Mouse (Mus musculus): ENCODE results near the gene Mrpl33. TPM values are rescaled to one million over a fixed set of nuclear protein-coding genes. Genes with fewer than 3 reads are reported as not detected.

Gene Mrpl33
- total RNA-seq, 2 experiments from 2014 or later: 322 to 333 TPM

DNA sequence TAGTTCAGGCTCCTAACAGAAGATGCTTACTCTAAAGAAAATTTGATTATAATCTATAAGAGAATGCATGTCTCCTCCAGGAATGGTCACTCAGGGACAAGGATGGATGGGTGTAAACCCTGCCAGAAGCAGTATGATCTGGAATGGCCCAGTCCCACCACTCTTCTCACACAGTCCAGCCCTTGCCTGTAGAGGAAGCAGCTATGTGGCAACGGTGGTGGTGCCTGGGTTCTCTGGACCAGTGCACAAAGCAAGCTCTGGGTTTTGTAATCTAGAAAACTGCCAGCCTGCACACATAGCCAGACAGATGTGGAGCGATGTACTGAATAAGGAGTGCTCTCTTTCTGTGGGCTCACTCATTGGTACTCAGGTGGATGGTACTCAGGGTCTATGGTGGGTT lies 43.8 kb downstream of the Mrpl33 start:
- no peak for DNase-seq

DNA sequence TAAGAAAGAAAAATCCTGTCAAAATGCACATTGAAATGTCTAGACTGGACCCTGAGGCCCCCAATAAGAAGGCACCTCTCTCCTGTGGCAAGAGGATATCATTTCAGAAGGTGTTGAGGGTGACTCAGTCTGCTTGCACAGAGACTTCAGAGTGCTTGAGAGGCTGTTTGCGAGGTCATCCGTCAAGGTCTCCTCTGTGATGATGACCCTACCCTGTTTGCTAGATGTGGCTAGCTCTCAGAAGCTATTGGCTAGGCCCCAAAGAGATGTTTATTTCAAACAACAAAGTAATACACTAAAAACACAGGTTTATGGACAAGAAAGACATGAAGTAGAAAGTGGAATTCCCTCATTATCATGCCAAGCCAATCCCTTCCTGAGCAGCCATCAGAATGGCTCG lies 45.6 kb downstream of the Mrpl33 start:
- no peak for DNase-seq

DNA sequence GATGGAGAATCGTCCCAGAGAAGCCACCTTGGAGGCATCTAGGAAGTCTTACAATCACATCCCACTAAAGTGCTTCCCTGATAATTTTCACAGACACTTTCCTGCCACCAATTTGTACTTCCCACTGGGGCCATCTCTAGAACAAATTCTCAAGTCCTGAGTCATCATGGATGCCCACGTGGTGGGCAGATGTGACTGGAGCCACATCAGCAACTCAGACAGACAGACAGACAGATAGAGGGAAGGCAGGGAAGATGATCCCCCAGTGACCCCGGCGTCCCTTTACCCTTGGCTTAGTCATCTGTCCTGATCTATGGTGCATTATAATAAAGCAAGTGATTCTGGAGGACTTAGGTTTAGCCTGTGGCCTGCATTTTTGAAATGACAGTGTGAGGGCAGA lies 47.5 kb downstream of the Mrpl33 start:
- DNase-seq: no peak

DNA sequence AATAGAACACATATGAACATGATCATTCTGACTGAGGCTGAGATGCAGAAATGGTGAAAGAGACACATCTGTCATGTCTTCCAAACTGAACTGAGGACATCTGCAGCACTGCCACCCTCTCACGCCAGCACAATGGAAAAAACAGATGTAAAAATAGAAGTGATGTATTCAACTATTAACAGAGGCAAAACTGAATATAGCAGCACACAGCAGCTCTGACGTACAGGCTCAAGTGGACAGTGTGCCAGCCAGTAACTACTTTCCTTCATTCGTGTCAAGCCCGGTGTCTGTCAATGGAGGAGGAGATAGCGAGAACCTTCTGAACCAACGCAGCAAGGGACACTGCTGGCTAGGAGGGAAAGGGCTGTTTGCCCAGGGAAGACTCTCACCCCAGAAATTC lies 48.1 kb downstream of the Mrpl33 start:
- peak; percentile 70 to 77 for DNase-seq

DNA sequence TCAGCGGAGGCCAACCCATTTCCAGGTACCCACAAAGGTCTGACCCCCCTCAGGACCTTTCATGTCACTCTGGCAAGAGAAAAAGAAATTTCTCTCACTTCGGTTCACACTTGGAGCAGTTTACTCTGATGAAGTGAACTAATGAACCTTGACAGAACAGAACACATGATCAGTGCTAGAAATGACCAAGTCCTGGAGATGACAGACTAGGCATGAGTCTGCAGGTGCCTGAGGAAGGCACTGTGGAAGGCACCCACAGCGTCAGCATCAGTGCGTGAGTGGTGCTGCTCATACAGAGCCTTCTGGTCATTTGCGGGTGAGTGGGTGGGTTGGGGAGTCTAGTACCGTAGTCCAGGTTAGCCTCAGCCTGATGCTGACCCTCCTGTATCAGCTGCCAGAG lies 49.1 kb downstream of the Mrpl33 start:
- DNase-seq: no peak

DNA sequence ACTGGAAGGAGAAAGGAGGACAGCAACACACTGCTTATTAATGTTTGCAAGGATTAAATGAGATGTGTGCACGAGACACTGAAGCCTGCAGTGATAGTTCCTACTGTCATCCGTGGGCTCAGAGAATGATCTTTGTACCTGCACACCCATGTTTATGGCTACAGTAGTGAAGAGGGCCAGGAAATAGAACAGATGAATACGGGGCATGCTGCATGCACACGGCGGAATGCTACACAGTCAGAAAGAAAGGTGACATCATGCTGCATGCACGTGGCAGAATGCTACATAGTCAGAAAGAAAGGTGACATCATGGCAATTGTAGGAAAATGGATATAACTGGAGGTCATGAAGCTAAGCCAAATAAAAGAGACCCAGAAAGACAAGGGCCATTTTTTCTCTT lies 49.8 kb downstream of the Mrpl33 start:
- no peak for DNase-seq

DNA sequence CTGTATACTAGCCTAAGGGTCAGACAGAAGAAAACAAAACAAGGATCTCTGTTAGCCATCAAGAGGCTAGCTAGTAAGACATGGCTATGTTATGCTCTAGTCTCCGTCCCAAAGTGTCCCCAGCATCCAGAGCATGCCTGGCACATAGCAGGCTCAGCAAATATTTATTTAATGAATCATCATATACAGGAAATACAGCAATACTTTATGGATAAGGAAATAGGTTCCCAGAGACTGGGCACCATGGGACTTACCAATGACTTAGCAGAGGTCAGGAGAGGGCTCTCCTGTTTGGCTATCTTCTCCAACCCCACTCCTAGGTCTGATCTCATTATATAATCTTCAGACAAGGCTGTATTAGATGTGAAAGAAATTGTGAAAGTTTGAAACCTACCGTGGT lies 50.6 kb downstream of the Mrpl33 start:
- DNase-seq: no peak

DNA sequence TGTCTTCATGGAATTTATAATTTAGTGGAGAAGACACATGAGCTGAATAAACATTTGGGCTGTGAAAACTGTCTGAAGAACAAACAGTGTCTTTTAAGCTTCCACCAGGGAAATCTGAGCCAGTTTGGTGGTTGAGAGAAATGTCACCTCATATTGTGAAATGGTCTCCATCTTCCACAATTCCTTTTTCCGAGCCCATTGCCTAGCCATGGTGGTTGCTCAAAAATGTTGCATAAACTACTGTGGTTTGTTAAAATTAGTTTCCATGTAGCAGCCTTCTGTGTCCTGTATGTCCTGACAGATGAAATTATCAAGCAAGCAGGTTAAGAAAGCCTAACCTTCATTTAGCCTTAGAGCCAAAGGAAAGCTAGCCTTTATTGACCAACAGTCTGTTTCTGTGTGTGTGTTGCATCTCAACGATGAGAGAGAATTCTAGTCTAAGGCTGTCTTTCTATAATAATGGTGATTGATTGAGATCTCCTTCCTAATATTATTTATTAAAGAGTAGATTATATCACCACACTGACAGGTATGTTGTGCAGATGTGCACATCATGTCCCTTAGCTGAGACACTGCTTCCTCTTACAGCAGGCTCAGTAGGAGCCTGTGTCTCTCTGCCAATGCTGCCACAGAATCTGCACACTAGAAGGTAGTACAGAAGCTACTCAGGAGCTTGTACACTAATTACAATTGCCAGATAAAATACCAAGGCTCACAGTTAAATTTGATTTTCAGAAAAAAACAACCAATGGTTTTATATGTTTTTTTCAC lies 54.0 kb downstream of the Mrpl33 start:
- no peak for DNase-seq

DNA sequence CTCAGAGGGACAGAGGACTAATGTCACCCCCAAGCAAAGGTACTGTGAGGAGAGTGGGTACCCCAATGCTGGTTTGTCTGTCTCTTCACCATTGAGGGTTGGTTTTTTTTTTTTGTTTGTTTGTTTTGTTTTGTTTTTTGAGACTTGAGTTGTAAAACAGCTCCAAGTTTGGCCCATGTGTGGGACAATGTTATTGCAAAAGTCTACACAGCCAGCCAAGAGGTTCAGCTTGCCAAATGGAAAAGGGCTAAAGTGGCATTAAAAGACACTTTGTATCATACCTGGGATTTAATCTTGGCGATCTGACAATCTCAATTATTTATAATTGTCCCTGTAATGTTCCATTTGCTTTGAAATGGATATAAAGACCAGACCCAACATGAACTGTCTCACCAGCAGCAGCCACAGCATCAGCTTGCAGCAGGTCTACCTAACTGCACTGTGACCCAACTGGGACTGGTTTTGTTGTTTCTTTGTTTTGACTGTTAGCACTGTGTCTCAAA lies 59.0 kb downstream of the Mrpl33 start:
- DNase-seq: no peak

DNA sequence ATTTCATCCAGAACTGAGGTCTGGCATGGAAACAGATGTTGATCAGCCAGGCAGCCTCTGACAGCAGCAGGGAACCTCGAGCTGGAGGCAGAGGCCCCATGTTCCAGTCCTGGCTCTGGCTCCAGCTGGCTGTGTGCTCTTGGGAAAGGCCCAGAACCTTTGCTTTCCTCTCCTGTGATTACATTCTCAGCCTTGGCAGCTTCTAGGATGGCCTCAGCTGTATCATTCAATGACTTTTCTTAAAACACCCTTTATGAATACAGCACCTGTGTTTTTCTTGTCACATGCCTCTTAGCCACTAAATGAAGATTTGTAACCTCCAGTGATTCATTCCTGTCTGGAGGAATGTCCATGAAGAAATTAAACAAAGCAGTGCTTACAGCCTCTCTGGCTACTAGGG lies 69.4 kb downstream of the Mrpl33 start:
- DNase-seq: peak; percentile 22 to 38

DNA sequence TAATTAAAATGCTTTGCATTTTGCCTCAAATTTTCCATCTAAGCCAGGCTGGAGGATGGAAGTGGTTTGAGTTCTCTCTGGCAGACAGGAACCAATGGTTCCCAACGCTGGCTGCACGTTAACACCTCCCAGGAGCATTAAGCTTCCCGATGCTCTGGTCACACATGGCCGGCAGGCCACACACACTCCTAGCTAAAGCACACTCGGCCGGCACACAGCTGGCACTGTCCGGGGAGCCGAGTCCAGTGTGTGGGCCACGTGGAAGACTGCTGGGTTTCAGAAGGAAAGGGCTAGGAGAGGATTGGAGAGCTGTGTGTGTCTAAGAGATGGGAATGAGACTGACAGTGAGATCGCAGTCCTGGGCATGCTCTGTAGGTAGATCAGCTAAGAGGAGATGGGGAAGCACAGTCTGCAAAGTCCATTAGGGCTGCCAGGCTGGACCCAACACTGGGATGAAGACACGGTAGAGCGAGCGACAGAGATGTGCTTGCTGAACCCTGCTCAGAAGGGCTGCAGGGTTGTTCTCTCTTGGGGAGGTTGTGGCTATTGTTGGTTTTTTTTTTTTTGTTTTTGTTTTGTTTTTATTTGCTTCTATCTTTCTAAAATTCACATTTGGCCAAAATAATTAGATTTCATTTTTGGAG lies 71.7 kb downstream of the Mrpl33 start:
- DNase-seq: no peak

DNA sequence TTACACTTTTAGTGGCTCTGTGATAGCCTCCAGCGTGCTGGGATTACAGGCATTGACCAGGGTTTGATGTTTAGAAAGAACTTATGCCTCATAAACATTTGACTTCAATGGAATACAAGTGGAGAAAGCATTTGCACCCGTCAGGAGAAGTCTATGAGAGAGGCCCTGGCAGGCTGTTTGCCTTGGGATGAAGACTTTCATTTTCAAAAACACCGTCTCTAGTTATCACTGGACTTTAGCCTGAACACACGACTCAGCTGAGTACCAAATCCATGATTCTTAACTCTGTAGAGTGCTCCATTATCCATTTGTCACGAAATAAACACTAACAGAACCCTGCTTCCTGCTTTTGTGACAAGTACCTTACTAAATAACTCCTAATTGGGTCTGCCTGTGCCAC lies 73.2 kb downstream of the Mrpl33 start:
- no peak for DNase-seq

DNA sequence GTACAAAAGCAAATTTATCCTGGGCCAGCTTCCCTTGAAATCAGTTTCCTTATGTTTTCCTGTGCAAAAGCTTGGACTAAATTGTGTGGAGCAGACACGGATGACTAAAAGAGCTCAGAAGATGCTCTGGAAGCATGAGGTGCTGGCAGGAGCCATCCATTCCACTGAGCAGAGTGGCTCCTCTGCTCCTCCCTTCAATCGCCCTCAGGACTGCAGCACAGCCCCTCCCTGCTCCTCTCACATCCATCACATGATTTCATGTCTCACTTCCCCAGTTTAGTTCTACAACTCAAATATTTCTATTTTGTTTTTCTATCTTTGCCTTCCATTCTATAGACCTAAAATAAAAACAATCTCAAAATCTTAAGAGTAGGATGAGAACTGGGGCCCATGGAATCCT lies 74.4 kb downstream of the Mrpl33 start:
- DNase-seq: no peak

DNA sequence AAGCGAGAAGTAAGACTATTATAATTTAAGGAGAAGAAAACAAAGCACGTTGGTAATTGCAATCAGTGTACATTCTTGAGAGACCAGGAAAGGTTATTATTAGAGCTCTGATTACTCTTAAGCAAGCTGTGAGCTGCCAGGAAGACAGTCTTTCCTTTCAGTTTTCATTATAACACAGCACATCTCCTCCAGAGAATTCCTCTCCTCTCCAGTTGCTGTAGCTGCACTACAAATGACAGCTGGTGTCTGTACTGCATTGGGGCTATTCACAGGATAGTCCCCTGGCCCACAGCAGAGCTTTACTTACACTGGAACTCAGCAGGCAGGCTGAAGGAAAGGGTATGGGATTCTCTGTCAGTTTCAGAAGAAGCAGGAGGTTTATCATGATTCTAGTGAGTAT lies 76.7 kb downstream of the Mrpl33 start:
- DNase-seq: no peak

DNA sequence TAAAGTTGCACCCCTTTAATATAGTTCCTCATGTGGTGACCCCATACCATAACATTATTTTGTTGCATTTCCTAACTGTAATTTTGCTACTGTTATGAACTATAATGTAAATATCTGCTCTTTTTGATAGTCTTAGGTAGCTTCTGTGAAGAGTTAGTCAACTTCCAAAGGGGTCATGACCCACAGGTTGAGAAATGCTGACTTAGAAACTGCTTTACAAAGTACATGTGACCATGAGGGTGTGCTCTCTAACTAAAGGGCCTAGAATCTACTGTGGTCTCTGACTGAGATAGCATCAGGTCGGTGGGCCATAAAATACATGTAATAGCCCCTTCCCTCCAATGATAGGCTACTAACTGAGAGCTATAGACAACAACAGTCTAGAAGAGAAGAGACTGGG lies 81.3 kb downstream of the Mrpl33 start:
- DNase-seq: no peak

DNA sequence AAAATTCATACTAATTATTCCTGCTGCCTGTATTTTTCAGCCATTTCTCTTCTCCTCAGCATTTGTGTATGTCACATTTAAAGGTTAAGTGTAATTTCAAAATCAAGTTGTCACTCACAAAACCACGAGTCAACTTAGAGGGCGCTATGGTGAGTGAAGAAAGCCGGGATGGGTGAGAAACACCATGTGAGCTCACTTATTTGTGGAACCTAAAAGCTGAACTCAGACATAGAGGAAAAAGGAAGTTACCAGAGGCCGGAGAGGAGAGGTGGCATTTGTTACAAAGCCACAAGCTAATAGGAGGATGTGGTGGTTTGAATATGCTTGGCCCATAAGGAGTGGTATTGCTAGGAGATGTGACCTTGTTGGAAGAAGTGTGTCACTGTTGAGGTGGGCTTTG lies 83.4 kb downstream of the Mrpl33 start:
- DNase-seq: no peak

DNA sequence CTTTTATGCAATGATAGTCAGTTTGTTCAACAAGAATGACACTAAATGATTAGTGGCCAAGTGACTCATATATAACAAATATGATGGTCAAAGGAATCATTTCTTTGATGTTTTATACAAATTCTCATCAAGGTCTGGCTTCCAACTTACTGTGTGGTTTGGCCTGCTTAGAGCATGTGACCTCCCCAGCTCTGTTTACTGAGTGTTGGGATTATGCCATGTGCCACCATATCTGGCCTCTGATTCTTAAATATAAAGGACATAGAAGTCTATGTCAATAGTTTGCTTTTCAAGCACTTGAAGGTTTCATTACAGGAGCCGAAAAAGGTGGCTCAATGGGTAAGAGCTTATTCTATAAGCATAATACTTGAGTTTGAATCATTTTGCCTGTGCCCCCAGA lies 85.6 kb downstream of the Mrpl33 start:
- no peak for DNase-seq

DNA sequence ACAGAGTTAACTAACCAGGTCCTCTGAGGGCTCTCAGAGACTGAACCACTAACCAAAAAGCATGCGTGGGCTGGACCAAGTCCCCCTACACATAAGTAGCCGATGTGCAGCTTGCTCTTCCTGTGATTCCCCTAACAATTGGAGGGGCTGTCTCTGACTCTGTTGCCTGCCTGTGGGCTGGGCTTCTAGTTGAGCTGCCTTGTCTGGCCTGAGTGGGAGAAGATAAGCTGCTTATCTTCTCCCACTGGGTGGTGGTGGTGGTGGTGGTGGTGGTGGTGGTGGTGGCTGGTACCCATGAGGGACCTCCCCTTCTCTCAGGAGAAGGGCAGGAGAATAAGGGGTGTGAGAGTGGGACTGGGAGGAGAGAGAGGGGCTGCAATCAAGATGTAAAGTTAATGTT lies 89.3 kb downstream of the Mrpl33 start:
- no peak for DNase-seq

DNA sequence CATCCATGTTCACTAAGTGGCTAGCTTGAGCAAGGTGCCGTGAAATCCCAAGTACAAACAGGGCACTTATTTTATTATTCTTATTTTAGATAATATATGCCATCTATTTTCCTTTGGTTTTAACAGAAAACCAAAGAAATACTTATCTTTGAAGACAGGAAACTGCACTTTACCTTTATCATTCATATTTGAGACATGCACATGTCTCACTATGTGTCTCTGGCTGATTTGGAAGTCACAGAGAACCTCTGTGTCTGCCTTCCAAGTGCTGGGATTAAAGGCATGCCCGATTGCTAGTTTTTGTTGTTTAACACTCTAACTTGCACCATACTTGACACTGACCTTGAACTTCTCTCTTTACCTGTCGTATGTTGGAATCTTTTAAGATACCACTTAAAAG lies 91.2 kb downstream of the Mrpl33 start:
- no peak for DNase-seq

DNA sequence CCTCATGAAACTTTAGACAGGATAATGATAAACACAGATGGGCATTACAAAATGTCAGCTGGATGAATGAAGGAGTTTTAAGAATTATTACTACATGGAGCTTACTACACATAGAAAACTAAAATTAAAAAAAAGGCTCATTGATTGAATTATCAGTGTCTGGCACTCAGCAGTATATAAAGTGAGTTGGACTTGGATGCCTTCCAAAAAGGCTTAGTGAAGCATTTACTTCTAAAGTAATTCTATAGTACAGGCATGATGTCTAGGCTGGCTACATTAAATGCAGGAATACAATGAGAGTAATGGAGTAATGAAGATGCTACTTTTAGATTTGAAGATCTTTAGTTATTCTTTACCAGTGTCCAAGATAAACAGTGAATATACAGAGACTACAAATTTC lies 96.5 kb downstream of the Mrpl33 start:
- no peak for DNase-seq

DNA sequence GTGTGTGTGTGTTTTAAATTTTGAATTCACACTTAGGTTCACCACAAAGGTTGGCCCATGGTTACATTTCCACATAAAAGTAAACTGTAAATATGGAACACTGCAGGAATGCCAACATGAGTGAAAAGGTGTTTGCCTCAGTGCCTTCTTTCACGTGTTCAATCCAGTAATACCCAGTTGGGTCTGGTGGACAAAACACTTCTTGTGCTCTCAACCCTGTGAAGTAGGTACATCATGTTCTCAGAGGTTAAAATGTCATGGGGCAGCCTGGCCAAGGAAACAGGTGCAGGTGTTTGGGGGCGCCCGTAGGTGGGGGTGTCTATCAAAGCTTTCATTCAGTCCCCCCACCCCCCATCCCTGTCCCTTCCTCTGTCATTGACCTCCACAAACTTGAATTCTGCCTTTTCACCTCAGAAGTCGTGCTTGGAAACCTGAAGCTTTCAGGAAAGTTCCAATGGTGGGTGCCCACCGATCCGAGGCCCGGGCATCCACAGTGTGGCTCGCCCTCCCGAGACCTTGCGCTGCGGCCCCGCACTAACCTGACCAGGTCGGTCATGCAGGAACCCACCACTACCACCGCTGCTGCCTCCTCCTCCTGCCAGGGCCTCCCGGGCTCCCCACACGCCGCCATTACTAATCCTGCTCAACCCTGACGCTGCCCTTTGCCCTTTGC lies 100.4 kb downstream of the Mrpl33 start, which contains the start of gene Rbks:
Gene Rbks, minus strand, starts transcription at position 657 of the 673 bp plus-strand sequence.
- DNase-seq: no peak

DNA sequence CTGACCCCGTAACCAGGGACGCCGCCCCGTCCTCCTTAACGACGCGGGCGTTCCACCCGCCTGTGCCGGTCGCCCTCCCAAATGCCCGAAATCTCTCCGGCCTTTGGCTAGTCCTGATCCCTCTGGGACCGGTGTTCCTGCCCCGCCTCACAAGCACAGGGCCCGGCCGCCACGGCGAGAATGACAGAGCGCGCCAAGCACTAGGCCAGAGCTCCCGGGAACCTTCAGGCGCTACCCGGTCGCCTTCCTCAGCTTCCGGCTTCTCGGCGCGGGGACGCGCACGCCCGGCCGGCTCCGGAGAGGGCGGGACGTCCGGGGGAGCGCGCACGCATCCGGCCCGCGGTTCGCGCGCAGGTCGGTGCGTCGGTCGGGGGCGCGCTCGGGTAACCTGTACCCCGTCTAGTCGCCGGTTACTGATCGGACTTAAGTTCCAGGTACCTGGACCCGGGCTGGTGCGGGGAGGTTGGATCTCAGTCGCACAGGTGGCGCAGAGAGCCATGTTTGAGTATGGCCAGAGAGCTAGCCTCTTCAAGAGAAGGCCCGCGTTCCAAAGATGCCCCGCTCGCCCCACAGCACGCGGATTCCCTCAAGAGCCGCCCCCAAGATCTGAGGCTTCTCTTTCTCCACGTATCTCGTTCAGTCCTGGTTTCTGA lies 101.0 kb downstream of the Mrpl33 start, which contains the start of gene Babam2:
Gene Babam2, plus strand, starts transcription at position 41 of the 653 bp plus-strand sequence.
- DNase-seq: peak; percentile 93 to 94

DNA sequence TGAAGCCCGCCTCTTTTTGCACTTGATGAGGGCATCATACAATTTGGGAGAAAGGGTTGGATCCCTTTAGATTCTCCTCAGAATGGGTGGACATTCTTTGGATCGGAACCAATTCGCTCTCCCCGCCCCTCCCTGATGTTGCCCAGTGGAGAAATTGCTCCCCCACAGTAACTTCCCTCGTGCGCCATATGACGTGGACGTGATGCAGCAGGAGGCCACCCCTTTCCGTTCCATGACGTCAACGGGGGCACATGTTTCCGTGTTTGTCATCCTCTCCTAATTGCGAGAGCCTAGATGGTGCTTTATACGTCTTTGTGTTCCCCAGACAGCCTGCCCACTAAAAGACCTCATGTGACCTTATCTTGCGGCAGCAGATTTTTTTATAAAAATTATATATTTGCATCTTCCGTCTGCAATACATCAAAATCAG lies 101.6 kb downstream of the Mrpl33 start:
- DNase-seq: peak; percentile 90 to 93

All from heart, adult 18-20 months (tissue).